Mouse (Mus musculus) megakaryocyte, embryonic 14.5 days (primary cell): ENCODE measurements around the gene Cnnm1.

ENCODE experiments used
- FLI1 ChIP-seq: IDR thresholded peaks from 2 replicates; pipeline ENCODE4 v1.6.1; 2012; ENCODE audit warnings: low read length, inconsistent platforms, mixed read lengths
- GATA1 ChIP-seq: IDR thresholded peaks from 3 replicates; pipeline ENCODE4 v1.6.1; 2012; ENCODE audit warnings: mixed read lengths, low read length, inconsistent platforms, borderline replicate concordance

- no peak for TF ChIP-seq GATA1
- no peak for TF ChIP-seq FLI1
These were observed 81.1 kb downstream of the Cnnm1 start for GRCm38 (mm10) chr19:43521362-43521761.
